17 mouse cellular contexts compared by ENCODE assay signal in genomic region chr14:7884841-7885240, GRCm38 (mm10).
"Had no signal": no experiment of that assay in that cellular context is flagged by ENCODE, and none has a peak within 500 bp of the region (broad histone marks: within the 10 kb centered on the region; RNA-seq: fewer than 3 reads in every experiment).

No protein-coding gene starts in this region.

- H3K27me3 ChIP-seq: kidney, embryonic 15.5 days; limb, embryonic 13.5 days; liver, embryonic 12.5 days; liver, embryonic 15.5 days; lung, embryonic 15.5 days had no signal

- H3K27ac ChIP-seq: kidney, embryonic 15.5 days; limb, embryonic 10.5 days; limb, embryonic 13.5 days; liver, embryonic 12.5 days; liver, embryonic 15.5 days; lung, embryonic 15.5 days; midbrain, embryonic 10.5 days had no signal

- DNase-seq: kidney, postnatal 10 days; kidney, postnatal 36 days; layer of hippocampus, adult 9-11 months; liver; lung, adult 18-20 months; lung, postnatal 10 days; lung, postnatal 36 days; thymus, adult 18-20 months; thymus, postnatal 36 days had no signal

- H3K4me2 ChIP-seq: kidney, embryonic 15.5 days; limb, embryonic 13.5 days; liver, embryonic 12.5 days; liver, embryonic 15.5 days; lung, embryonic 15.5 days had no signal

- H3K9me3 ChIP-seq: kidney, embryonic 15.5 days; limb, embryonic 10.5 days; limb, embryonic 13.5 days; liver, embryonic 12.5 days; liver, embryonic 15.5 days; lung, embryonic 15.5 days; megakaryocyte, embryonic 14.5 days; midbrain, embryonic 10.5 days had no signal

- H3K4me1 ChIP-seq: liver, embryonic 15.5 days had no signal

- H3K4me3 ChIP-seq: kidney, embryonic 15.5 days; limb, embryonic 10.5 days; limb, embryonic 13.5 days; liver, embryonic 12.5 days; liver, embryonic 15.5 days; lung, embryonic 15.5 days; megakaryocyte, embryonic 14.5 days; midbrain, embryonic 10.5 days had no signal

- H3K9ac ChIP-seq: kidney, embryonic 15.5 days; limb, embryonic 13.5 days; liver, embryonic 12.5 days; liver, embryonic 15.5 days; lung, embryonic 15.5 days had no signal

- ATAC-seq: liver, embryonic 12.5 days had no signal
